Mouse (Mus musculus): ENCODE measurements around the gene Bag2. TPM values are rescaled to one million over a fixed set of nuclear protein-coding genes. Genes with fewer than 3 reads are reported as not detected.

Bag2 gene
- polyA plus RNA-seq, 1 experiment from 2014 or later, result 52.0 TPM

DNA sequence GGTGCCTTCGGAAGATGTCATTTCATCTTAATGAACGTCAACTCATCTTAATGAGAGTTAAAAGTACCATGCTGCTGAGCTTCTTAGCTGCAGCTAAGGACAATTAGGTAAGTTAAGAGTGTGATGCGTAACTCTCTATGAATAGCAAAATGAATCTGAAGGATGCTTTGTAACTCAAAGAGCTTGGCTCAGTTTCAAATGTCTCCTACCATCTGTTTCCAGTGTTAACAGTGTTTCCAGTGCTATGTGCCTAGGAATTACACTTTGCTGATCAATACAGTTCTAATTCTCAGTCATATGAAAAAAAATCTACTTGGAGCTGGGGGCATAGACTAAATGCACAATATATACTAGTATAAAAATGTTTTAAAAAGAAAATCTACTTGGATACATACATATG is 56.4 kb downstream of the Bag2 start:
- H3K4me1 ChIP-seq (replicated peaks; ENCODE audit: control insufficient read depth, insufficient read depth), result no peaks in the 10 kb centered on the region
- no peak for TF ChIP-seq EP300 (optimal IDR thresholded peaks at IDR 0.05)
- no peak for TF ChIP-seq CTCF (IDR thresholded peaks at IDR 0.05; ENCODE audit: low read depth)
- H3K9ac ChIP-seq (ENCODE audit: low read length), result no peak overlapping the region
- H3K4me3 ChIP-seq (ENCODE audit: low read depth, low read length), result no peak overlapping the region
- H3K27me3 ChIP-seq (ENCODE audit: control insufficient read depth, insufficient read depth, low read length), result no peaks in the 10 kb centered on the region
- no peaks in the 10 kb centered on the region for H3K9me3 ChIP-seq (ENCODE audit: control insufficient read depth, low read length)
- DNase-seq (ENCODE audit: low spot score) (no peak), ATAC-seq (ENCODE audit: low FRiP score, low TSS enrichment) (no peak)
- 84% methylated on average over 3 of the region's 3 CpGs for WGBS
- H3K36me3 ChIP-seq (ENCODE audit: control insufficient read depth, insufficient read depth, low read length), result no peaks in the 10 kb centered on the region
- no peak overlapping the region for H3K4me2 ChIP-seq (replicated peaks; ENCODE audit: low read depth)
- no peak overlapping the region for H3K27ac ChIP-seq (replicated peaks)

DNA sequence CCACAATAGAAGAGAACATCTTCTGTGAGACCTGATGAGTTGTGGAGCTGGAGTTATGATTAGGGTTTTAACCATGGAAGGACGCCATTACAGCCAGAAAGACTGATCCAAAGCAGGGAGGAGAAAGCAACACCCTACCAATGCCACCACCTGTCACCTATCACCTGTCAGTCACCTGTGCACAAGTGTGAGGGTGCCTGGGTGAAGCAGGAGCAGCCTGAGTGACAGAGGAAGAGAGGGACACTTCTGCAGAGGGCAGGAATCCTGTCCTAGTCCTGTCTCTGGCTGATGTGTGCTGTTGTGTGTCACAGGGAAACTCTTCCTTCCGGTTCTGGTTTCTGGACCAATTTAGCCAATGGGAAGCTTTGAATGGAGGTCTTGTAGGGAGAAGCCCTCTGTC is 61.6 kb downstream of the Bag2 start:
- Histone ChIP-seq H3K4me2 (replicated peaks; ENCODE audit: low read depth) (no peak overlapping the region), H3K9ac (ENCODE audit: low read length) (no peak overlapping the region), H3K27me3 (ENCODE audit: control insufficient read depth, insufficient read depth, low read length) (no peaks in the 10 kb centered on the region), H3K4me3 (ENCODE audit: low read depth, low read length) (no peak overlapping the region), H3K27ac (replicated peaks) (no peak overlapping the region), H3K36me3 (ENCODE audit: control insufficient read depth, insufficient read depth, low read length) (no peaks in the 10 kb centered on the region), H3K9me3 (ENCODE audit: control insufficient read depth, low read length) (no peaks in the 10 kb centered on the region), H3K4me1 (replicated peaks; ENCODE audit: control insufficient read depth, insufficient read depth) (no peaks in the 10 kb centered on the region)
- ATAC-seq (ENCODE audit: low FRiP score, low TSS enrichment) (no peak), DNase-seq (ENCODE audit: low spot score) (no peak)
- WGBS, result 89% methylated on average over 2 of the region's 2 CpGs
- TF ChIP-seq CTCF (IDR thresholded peaks at IDR 0.05; ENCODE audit: low read depth), result no peak
- TF ChIP-seq EP300 (optimal IDR thresholded peaks at IDR 0.05), result no peak

Other genes with a start within 250 kb of the Bag2 start
- 13.1 and 13.6 TPM in 2 replicates for gene Prim2, start 88.0 kb downstream of the Bag2 start, polyA plus RNA-seq (2015; fragmentation: Nextera tagmentation; extraction: Ambion mirVana)
- 14.9 and 17.0 TPM in 2 replicates for gene Rab23, start 37.9 kb downstream of the Bag2 start, polyA plus RNA-seq (2015; fragmentation: Nextera tagmentation; extraction: Ambion mirVana)
- 7.1 and 7.6 TPM in 2 replicates for gene Zfp451, start 56.8 kb upstream of the Bag2 start, polyA plus RNA-seq (2015; fragmentation: Nextera tagmentation; extraction: Ambion mirVana)
- 0.86 and 0.91 TPM in 2 replicates for gene Bend6, start 150.0 kb upstream of the Bag2 start, polyA plus RNA-seq (2015; fragmentation: Nextera tagmentation; extraction: Ambion mirVana)
- gene Dst, start 150.4 kb upstream of the Bag2 start, polyA plus RNA-seq (2015; fragmentation: Nextera tagmentation; extraction: Ambion mirVana), result 16.4 and 17.1 TPM in 2 replicates